Mouse (Mus musculus) lung, postnatal 0 days (tissue): ENCODE data around the gene Acvr1. TPM values are rescaled to one million over a fixed set of nuclear protein-coding genes. Genes with fewer than 3 reads are reported as not detected.

Experiments used
- ATAC-seq: fragments of 200-750 bp; cut with Nextera tagmentation; 2 replicates; pipeline ENCODE4 v1.8.0; 2017; ENCODE audit warnings: moderate library complexity
- DNase-seq: peaks from one replicate; pipeline ENCODE4 v3.0.0-alpha.2; 2016; ENCODE audit warnings: low spot score
- H3K27ac ChIP-seq: fragments of 300-500 bp; sonication (generic); 2 replicates; pipeline ENCODE4 v1.5.1; 2014; ENCODE audit warnings: antibody characterized with exemption, mild to moderate bottlenecking, low read length, mixed read lengths
- H3K27me3 ChIP-seq: fragments of 300-500 bp; sonication (generic); replicated peaks from 2 replicates; pipeline ENCODE4 v1.6.1; 2014; ENCODE audit warnings: low read length, mixed read lengths; ENCODE audit not compliant: insufficient read depth
- H3K36me3 ChIP-seq: fragments of 300-500 bp; sonication (generic); 2 replicates; pipeline ENCODE4 v1.6.1; 2014; ENCODE audit warnings: low read length, mixed read lengths; ENCODE audit not compliant: insufficient read depth
- H3K4me1 ChIP-seq: fragments of 300-500 bp; sonication (generic); 2 replicates; pipeline ENCODE4 v1.6.1; 2014; ENCODE audit warnings: antibody characterized with exemption, low read depth, low read length, mixed read lengths; ENCODE audit not compliant: insufficient read depth
- H3K4me2 ChIP-seq: fragments of 300-500 bp; sonication (generic); replicated peaks from 2 replicates; pipeline ENCODE4 v1.6.1; 2014; ENCODE audit warnings: low read depth, mild to moderate bottlenecking, low read length, moderate library complexity, mixed read lengths
- H3K4me3 ChIP-seq: fragments of 300-500 bp; sonication (generic); 2 replicates; pipeline ENCODE4 v1.5.1; 2014; ENCODE audit warnings: low read depth, low read length
- H3K9ac ChIP-seq: fragments of 300-500 bp; sonication (generic); replicated peaks from 2 replicates; pipeline ENCODE4 v1.6.1; 2014; ENCODE audit warnings: low read depth, mild to moderate bottlenecking
- H3K9me3 ChIP-seq: fragments of 300-500 bp; sonication (generic); 2 replicates; pipeline ENCODE4 v1.6.1; 2016; ENCODE audit warnings: low read length, mixed read lengths
- CTCF ChIP-seq: IDR thresholded peaks from 2 replicates; pipeline ENCODE4 v1.5.1; 2016; ENCODE audit warnings: antibody characterized with exemption, mild to moderate bottlenecking
- EP300 ChIP-seq: IDR thresholded peaks from 2 replicates; pipeline ENCODE4 v1.6.1; 2016; ENCODE audit warnings: antibody characterized with exemption, mild to moderate bottlenecking, control low read depth
- WGBS: fragments of 180-500 bp; shearing (Covaris S2); extraction: QIAGEN DNeasy Blood & Tissue Kit; methylation state at CpG from one replicate; pipeline ENCODE4 v1.1.7; 2014; 5-methylcytosine and 5-hydroxymethylcytosine counted together
- polyA plus RNA-seq: library from polyadenylated mRNA; unstranded; fragments of >200 nt; fragmentation: Nextera tagmentation; extraction: Ambion mirVana; gene quantifications from 2 replicates; pipeline ENCODE4 v1.2.1, GENCODE M21; 2015

The Acvr1 gene
- polyA plus RNA-seq, 1 experiment from 2014 or later: 5.8 TPM

DNA sequence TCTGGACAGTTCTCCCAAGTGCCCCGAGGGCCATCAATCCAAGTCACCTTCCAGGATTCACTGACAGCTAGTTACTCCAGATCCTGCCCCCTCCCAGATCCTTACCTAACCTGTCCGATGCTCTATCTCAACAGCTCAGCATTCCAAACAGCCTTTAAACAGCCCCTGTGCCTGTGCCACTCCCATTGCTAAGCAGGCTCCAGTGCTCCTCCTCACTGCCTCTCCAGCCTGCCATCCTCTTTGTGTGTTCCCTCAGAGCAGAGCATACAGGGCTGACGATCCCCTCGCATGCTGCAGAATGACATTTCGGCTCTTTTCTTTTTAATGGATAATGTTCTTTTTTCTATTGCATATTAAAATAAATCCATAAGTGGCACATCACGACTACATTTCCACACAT, 17.0 kb downstream of the Acvr1 start:
- Histone ChIP-seq H3K9me3 (no peaks in the 10 kb centered on the region), H3K27me3 (no peaks in the 10 kb centered on the region), H3K36me3 (no peaks in the 10 kb centered on the region), H3K4me1 (peaks cover 9% of the 10 kb centered on the region; the same call in 1 of the 2 replicates), H3K27ac (no peak overlapping the region), H3K9ac (no peak overlapping the region), H3K4me2 (no peak overlapping the region), H3K4me3 (no peak overlapping the region)
- ATAC-seq (no peak), DNase-seq (no peak)
- whole genome bisulfite sequencing: 40% methylated on average over 6 of the region's 6 CpGs
- no peak for TF ChIP-seq CTCF
- no peak for TF ChIP-seq EP300

- H3K27ac ChIP-seq: no peak overlapping the region
- no peaks in the 10 kb centered on the region for H3K27me3 ChIP-seq
- no peak overlapping the region for H3K9ac ChIP-seq
- H3K4me2 ChIP-seq: no peak overlapping the region
- H3K36me3 ChIP-seq: no peaks in the 10 kb centered on the region
- no peaks in the 10 kb centered on the region for H3K9me3 ChIP-seq
- WGBS: 49% methylated on average over 7 of the region's 7 CpGs
- ATAC-seq: no peak
- no peak for TF ChIP-seq CTCF
- no peak for TF ChIP-seq EP300
- no peak overlapping the region for H3K4me3 ChIP-seq
- no peak for DNase-seq
- H3K4me1 ChIP-seq: peaks cover 9% of the 10 kb centered on the region; the same call in 1 of the 2 replicates
These were observed 18.0 kb downstream of the Acvr1 start for GRCm38 (mm10) chr2:58548943-58549342.

GRCm38 (mm10) chr2:58546264-58546663, 20.7 kb downstream of the Acvr1 start:
- no peak for TF ChIP-seq CTCF
- TF ChIP-seq EP300: no peak
- DNase-seq: no peak
- 89% methylated on average over 7 of the region's 7 CpGs for WGBS
- no peak overlapping the region for H3K9ac ChIP-seq
- H3K27me3 ChIP-seq: no peaks in the 10 kb centered on the region
- H3K4me1 ChIP-seq: peaks cover 9% of the 10 kb centered on the region; the same call in 1 of the 2 replicates
- ATAC-seq: no peak
- no peak overlapping the region for H3K27ac ChIP-seq
- H3K4me2 ChIP-seq: no peak overlapping the region
- H3K9me3 ChIP-seq: no peaks in the 10 kb centered on the region
- no peaks in the 10 kb centered on the region for H3K36me3 ChIP-seq
- H3K4me3 ChIP-seq: no peak overlapping the region

DNA sequence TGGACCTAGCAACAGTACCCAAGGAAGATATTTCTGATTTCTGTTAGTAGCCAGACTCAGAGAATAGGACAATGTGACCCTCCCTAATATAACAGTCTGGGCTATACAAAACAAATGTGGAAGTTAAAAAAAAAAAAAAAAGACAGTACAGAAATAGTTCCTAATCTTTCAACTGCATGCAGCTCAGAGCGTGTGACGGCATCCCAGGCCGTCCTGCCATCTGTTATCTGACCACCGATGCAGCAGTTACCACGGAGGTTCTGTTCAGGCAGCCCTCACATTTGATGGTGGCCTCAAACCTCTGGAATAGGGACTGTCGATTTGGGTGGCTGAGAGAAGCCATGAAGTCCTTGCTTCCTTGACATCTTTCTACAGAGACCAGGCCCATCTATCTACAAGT, 22.6 kb downstream of the Acvr1 start:
- no peaks in the 10 kb centered on the region for H3K9me3 ChIP-seq
- H3K4me3 ChIP-seq: no peak overlapping the region
- no peaks in the 10 kb centered on the region for H3K4me1 ChIP-seq
- ATAC-seq (no peak), DNase-seq (no peak)
- H3K9ac ChIP-seq: no peak overlapping the region
- WGBS: 78% methylated on average over 6 of the region's 6 CpGs
- no peaks in the 10 kb centered on the region for H3K27me3 ChIP-seq
- H3K36me3 ChIP-seq: no peaks in the 10 kb centered on the region
- TF ChIP-seq CTCF: no peak
- TF ChIP-seq EP300: no peak
- H3K4me2 ChIP-seq: no peak overlapping the region
- H3K27ac ChIP-seq: no peak overlapping the region

GRCm38 (mm10) chr2:58543252-58543651, 23.7 kb downstream of the Acvr1 start:
- WGBS: 91% methylated on average over 5 of the region's 5 CpGs
- H3K9me3 ChIP-seq: no peaks in the 10 kb centered on the region
- H3K4me2 ChIP-seq: no peak overlapping the region
- TF ChIP-seq CTCF: no peak
- no peak for TF ChIP-seq EP300
- DNase-seq (no peak), ATAC-seq (no peak)
- no peaks in the 10 kb centered on the region for H3K27me3 ChIP-seq
- peaks cover 3% of the 10 kb centered on the region; the same call in 1 of the 2 replicates for H3K4me1 ChIP-seq
- no peak overlapping the region for H3K4me3 ChIP-seq
- H3K27ac ChIP-seq: no peak overlapping the region
- no peaks in the 10 kb centered on the region for H3K36me3 ChIP-seq
- no peak overlapping the region for H3K9ac ChIP-seq

GRCm38 (mm10) chr2:58538196-58538595, 28.8 kb downstream of the Acvr1 start:
- Histone ChIP-seq H3K27ac (no peak overlapping the region), H3K36me3 (no peaks in the 10 kb centered on the region), H3K4me1 (peaks cover 20% of the 10 kb centered on the region), H3K27me3 (no peaks in the 10 kb centered on the region), H3K9me3 (no peaks in the 10 kb centered on the region), H3K9ac (no peak overlapping the region), H3K4me3 (no peak overlapping the region), H3K4me2 (no peak overlapping the region)
- WGBS: 90% methylated on average over 6 of the region's 6 CpGs
- no peak for TF ChIP-seq CTCF
- no peak for TF ChIP-seq EP300
- no peak for DNase-seq
- no peak for ATAC-seq

- ATAC-seq: peak; percentile 70
- H3K36me3 ChIP-seq: no peaks in the 10 kb centered on the region
- H3K4me2 ChIP-seq: no peak overlapping the region
- H3K9ac ChIP-seq: no peak overlapping the region
- TF ChIP-seq CTCF (no peak), EP300 (0 out of 2 replicates have a peak, but pooled peaks have one; percentile 37)
- DNase-seq: peak; percentile 82
- 68% methylated on average over 3 of the region's 3 CpGs for WGBS
- no peaks in the 10 kb centered on the region for H3K27me3 ChIP-seq
- H3K27ac ChIP-seq: no peak overlapping the region
- H3K4me3 ChIP-seq: no peak overlapping the region
- H3K4me1 ChIP-seq: peaks cover 32% of the 10 kb centered on the region
- H3K9me3 ChIP-seq: no peaks in the 10 kb centered on the region
These were observed 30.2 kb downstream of the Acvr1 start for GRCm38 (mm10) chr2:58536796-58537195.
